Mouse (Mus musculus) liver, embryonic 15.5 days (tissue): Measurements from ENCODE around the gene Fhad1. TPM values are rescaled to one million over a fixed set of nuclear protein-coding genes. Genes with fewer than 3 reads are reported as not detected.

ENCODE experiments used
- ATAC-seq: fragments of 200-750 bp; cut with Nextera tagmentation; 2 replicates; pipeline ENCODE4 v1.8.0; 2017; ENCODE audit warnings: moderate number of reproducible peaks, mild to moderate bottlenecking, moderate library complexity; ENCODE audit not compliant: insufficient read depth
- H3K27ac ChIP-seq: fragments of 300-500 bp; sonication (generic); replicated peaks from 2 replicates; pipeline ENCODE4 v1.5.1; 2015; ENCODE audit warnings: mild to moderate bottlenecking, inconsistent platforms
- H3K27me3 ChIP-seq: fragments of 300-500 bp; sonication (generic); 2 replicates; pipeline ENCODE4 v1.6.1; 2015; ENCODE audit warnings: mild to moderate bottlenecking, inconsistent platforms
- H3K36me3 ChIP-seq: fragments of 300-500 bp; sonication (generic); replicated peaks from 2 replicates; pipeline ENCODE4 v1.6.1; 2015; ENCODE audit warnings: moderate library complexity, mild to moderate bottlenecking, inconsistent platforms
- H3K4me1 ChIP-seq: fragments of 300-500 bp; sonication (generic); replicated peaks from 2 replicates; pipeline ENCODE4 v1.6.1; 2015; ENCODE audit warnings: inconsistent platforms
- H3K4me2 ChIP-seq: fragments of 300-500 bp; sonication (generic); 2 replicates; pipeline ENCODE4 v1.6.1; 2015; ENCODE audit warnings: moderate library complexity, mild to moderate bottlenecking, inconsistent platforms
- H3K4me3 ChIP-seq: fragments of 300-500 bp; sonication (generic); replicated peaks from 2 replicates; pipeline ENCODE4 v1.5.1; 2015; ENCODE audit warnings: mild to moderate bottlenecking, inconsistent platforms
- H3K9ac ChIP-seq: fragments of 300-500 bp; sonication (generic); 2 replicates; pipeline ENCODE4 v1.6.1; 2015; ENCODE audit warnings: moderate library complexity, mild to moderate bottlenecking, inconsistent platforms
- H3K9me3 ChIP-seq: fragments of 300-500 bp; sonication (generic); replicated peaks from 2 replicates; pipeline ENCODE4 v1.6.1; 2016; ENCODE audit warnings: inconsistent platforms
- WGBS: fragments of 180-500 bp; shearing (Covaris S2); methylation state at CpG from one replicate; pipeline ENCODE4 v1.1.7; 2015; ENCODE audit warnings: mixed read lengths; ENCODE audit not compliant: insufficient replicate concordance; 5-methylcytosine and 5-hydroxymethylcytosine counted together
- polyA plus RNA-seq: library from polyadenylated mRNA; unstranded; fragments of >200 nt; fragmentation: Nextera tagmentation; extraction: Ambion mirVana; gene quantifications from 2 replicates; pipeline ENCODE4 v1.2.1, GENCODE M21; 2015

Fhad1 gene
- polyA plus RNA-seq, 1 experiment from 2014 or later = 0.24 TPM

DNA sequence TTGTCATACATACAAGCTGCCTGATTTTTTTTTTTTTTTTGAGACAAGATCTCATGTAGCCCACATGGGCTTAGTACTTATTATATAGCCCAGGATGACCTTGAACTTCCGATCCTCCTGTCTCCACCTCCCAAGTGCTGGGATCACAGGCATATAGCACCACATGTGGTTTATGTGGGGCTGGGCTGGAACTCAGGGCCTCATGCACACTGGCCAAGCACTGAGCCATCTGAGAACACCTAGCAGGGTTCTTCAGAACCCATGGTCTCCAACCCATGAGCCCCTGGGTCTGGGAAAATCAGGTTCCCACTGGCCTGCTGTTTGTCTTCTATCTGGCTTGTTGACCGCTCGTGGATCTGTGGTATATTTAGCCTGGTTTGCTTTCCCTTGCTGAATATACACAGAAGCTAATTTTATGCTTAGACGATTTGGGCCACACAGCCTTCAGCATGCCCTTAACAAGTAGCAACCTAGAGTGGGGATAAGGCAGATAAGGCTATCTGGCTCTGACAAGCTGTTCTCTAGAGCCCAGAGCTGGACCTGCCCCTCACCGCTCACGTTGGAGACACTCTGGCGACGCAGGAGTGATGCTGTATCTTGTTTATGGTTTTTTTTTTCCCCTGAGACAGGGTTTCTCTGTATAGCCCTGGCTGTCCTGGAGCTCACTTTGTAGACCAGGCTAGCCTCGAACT, 24.9 kb upstream of the Fhad1 start:
- Histone ChIP-seq H3K4me2 (peak overlapping the region; percentile 40), H3K9ac (no peak overlapping the region), H3K27me3 (peaks cover 13% of the 10 kb centered on the region; the same call in 1 of the 2 replicates), H3K27ac (peak overlapping the region; percentile 64), H3K9me3 (no peaks in the 10 kb centered on the region), H3K4me3 (no peak overlapping the region), H3K36me3 (no peaks in the 10 kb centered on the region), H3K4me1 (peaks cover 41% of the 10 kb centered on the region)
- 34% methylated on average over 9 of the region's 9 CpGs for WGBS
- peak; percentile 91 for ATAC-seq

DNA sequence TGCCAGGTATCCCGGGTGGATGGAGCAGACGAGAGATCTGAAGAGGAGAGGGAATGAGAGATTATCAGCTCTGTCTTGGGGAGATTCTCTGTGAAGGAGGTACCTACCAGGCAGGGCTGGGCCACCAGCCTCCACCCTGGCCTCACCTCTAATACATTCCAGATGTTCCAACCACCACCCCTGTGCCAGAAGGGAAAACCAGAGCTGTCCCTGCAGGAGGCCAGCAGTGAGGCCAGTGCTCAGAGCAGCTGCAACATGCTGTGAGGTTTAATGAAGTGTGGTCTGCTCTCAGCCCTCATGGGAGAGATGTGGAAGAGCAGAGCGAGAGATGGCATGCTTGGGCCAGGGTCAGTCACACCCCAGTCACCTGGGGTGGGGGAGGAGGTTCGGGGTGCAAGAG, 23.0 kb upstream of the Fhad1 start:
- no peak overlapping the region for H3K4me3 ChIP-seq
- no peak overlapping the region for H3K27ac ChIP-seq
- no peaks in the 10 kb centered on the region for H3K36me3 ChIP-seq
- H3K27me3 ChIP-seq = 0 out of 2 replicates have a peak, but pooled peaks cover 1% of the 10 kb centered on the region
- no peak overlapping the region for H3K9ac ChIP-seq
- ATAC-seq = no peak
- H3K9me3 ChIP-seq = no peaks in the 10 kb centered on the region
- H3K4me1 ChIP-seq = peaks cover 34% of the 10 kb centered on the region
- H3K4me2 ChIP-seq = no peak overlapping the region
- 59% methylated on average over 4 of the region's 4 CpGs for WGBS

DNA sequence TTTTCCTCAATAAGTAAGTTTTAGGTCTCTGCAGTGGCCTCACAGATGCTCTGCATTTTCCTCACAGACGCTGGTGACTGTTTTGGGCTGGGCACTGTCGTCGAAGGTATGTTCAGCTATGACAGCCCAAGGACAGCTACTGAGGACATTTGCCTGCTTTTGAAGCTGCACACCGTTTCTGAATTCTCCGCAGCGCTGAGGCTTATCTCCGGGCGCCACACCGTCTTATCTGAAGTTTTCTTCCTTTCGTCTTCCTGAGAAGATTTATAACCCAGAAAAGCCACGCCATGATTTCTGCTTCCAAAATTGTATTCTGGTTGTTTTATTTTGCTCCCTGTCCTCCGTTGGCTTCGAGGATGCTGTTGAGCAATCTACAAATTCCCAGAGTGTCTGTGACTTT, 13.7 kb upstream of the Fhad1 start:
- H3K4me3 ChIP-seq = no peak overlapping the region
- no peak for ATAC-seq
- peaks cover 8% of the 10 kb centered on the region for H3K4me1 ChIP-seq
- 14% methylated on average over 13 of the region's 13 CpGs for WGBS
- no peaks in the 10 kb centered on the region for H3K9me3 ChIP-seq
- no peak overlapping the region for H3K4me2 ChIP-seq
- H3K9ac ChIP-seq = no peak overlapping the region
- no peak overlapping the region for H3K27ac ChIP-seq
- H3K36me3 ChIP-seq = peaks cover 23% of the 10 kb centered on the region
- H3K27me3 ChIP-seq = peaks cover 33% of the 10 kb centered on the region

DNA sequence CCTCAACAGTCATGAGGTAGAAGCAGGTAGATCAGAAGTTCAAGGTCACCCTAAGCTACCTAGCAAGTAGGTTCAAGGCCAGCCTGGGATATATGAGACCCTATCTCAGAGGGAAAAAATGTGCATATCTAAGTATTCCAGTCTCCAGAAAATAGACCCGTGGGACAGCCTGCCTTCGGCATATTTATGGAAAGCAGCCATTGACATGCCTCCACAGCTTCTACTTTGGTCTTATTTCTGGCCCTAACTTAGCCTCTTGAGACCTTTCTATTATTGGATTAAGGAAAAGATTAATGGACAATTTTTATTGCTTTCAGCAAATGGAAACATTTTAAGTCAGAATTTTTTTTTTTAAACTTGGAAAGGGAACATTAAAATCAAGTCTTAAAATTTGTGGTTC, 12.1 kb upstream of the Fhad1 start:
- ATAC-seq = no peak
- Histone ChIP-seq H3K36me3 (peaks cover 15% of the 10 kb centered on the region; the same call in 1 of the 2 replicates), H3K4me1 (peaks cover 16% of the 10 kb centered on the region), H3K9me3 (no peaks in the 10 kb centered on the region), H3K27ac (no peak overlapping the region), H3K27me3 (peaks cover 33% of the 10 kb centered on the region), H3K4me3 (no peak overlapping the region), H3K4me2 (no peak overlapping the region), H3K9ac (no peak overlapping the region)
- 61% methylated on average over 2 of the region's 2 CpGs for WGBS

DNA sequence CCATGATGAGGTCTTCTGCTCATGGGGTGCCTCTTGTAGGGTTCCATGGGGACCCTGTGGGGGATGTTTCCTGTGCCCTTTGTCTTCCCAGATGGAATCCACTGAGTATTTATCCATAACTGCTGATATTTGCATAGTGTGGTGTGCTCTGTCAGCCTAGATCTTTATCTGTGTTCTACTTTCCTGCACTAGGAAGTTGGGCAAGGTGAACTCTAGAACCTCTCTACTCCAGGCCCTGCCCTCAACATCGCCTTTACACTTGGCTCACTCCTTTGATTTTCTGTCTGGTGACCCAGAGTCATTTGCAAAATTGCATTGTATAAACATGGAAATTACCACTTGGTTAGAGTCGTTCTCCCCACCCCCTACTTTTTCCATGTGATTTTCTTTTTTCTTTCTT, 9.7 kb upstream of the Fhad1 start:
- Histone ChIP-seq H3K4me3 (no peak overlapping the region), H3K27ac (no peak overlapping the region), H3K9ac (no peak overlapping the region), H3K36me3 (no peaks in the 10 kb centered on the region), H3K4me1 (peaks cover 25% of the 10 kb centered on the region), H3K4me2 (no peak overlapping the region), H3K9me3 (no peaks in the 10 kb centered on the region), H3K27me3 (peaks cover 17% of the 10 kb centered on the region)
- ATAC-seq = no peak
- 68% methylated on average over 2 of the region's 2 CpGs for WGBS

DNA sequence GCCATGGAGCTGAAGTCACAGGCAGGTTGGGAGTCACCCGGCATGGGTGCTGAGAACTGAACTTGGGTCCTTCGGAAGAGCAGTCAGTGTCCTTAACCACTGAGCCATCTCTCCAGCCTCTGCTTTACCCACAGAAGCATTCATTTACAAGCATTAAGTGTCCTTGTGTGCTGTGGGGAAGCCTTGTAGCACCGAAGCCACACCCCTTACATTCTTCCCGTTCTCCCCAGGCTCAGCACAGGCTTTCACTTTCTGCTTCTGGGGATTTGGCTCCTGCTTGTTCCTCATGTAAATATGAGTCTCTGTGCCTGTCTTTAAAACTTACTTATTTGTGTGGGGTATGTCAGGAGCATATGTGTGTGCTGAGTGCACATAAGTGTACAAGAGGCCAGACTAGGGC, 8.3 kb upstream of the Fhad1 start:
- no peak overlapping the region for H3K9ac ChIP-seq
- no peak overlapping the region for H3K4me2 ChIP-seq
- no peak overlapping the region for H3K27ac ChIP-seq
- peaks cover 26% of the 10 kb centered on the region for H3K4me1 ChIP-seq
- H3K4me3 ChIP-seq = no peak overlapping the region
- peaks cover 13% of the 10 kb centered on the region for H3K27me3 ChIP-seq
- WGBS = 59% methylated on average over 4 of the region's 4 CpGs
- H3K9me3 ChIP-seq = no peaks in the 10 kb centered on the region
- no peak for ATAC-seq
- no peaks in the 10 kb centered on the region for H3K36me3 ChIP-seq

DNA sequence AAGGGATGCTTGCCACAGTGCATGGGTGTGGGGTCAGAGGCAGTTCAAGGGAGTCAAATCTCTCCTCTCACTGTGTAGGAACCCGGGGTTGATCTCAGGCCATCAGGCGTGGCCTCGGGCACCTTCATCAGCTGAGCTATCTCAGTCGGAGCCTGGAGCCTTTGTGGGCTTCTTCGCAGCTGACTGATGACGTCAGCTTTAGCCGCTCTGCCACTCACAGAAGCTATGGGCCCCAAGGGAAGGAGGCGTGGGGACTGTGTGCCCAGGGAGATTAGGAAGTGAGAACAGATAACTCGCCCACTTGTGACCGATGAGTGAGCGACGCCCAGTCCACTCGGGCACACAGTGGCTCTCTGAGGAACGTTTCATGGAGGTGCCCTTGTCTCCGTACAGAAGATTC, 2.8 kb upstream of the Fhad1 start:
- H3K9me3 ChIP-seq = no peaks in the 10 kb centered on the region
- H3K9ac ChIP-seq = peak overlapping the region; percentile 54; the same call in 1 of the 2 replicates
- peak overlapping the region; percentile 71 for H3K27ac ChIP-seq
- H3K27me3 ChIP-seq = peaks cover 57% of the 10 kb centered on the region
- H3K4me1 ChIP-seq = peaks cover 55% of the 10 kb centered on the region
- no peaks in the 10 kb centered on the region for H3K36me3 ChIP-seq
- ATAC-seq = peak; percentile 90
- H3K4me3 ChIP-seq = peak overlapping the region; percentile 56
- 7% methylated on average over 15 of the region's 15 CpGs for WGBS
- H3K4me2 ChIP-seq = peak overlapping the region; percentile 55

DNA sequence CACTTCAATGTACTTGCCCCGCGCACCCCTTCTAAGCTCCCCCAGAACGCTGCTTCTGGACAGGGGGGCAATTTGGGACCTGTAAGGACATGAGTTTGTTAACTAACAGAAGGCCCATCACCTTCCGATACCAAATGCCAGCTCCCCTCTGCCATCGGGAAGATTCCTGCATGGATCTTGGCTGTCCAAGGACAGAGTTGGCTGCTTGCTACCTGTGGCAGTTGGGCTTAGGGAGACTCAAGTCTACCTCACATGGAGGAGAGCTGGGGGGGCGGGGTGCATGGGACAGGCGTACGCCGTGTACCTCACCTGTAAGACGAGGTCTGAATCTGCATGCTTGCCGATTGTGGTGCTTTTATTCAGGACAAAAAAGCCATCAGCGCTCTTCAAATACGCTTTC, 3.6 kb downstream of the Fhad1 start:
- peaks cover 24% of the 10 kb centered on the region for H3K4me1 ChIP-seq
- no peak overlapping the region for H3K4me2 ChIP-seq
- H3K27ac ChIP-seq = no peak overlapping the region
- no peaks in the 10 kb centered on the region for H3K36me3 ChIP-seq
- ATAC-seq = no peak
- WGBS = 72% methylated on average over 13 of the region's 13 CpGs
- no peak overlapping the region for H3K9ac ChIP-seq
- H3K4me3 ChIP-seq = no peak overlapping the region
- H3K27me3 ChIP-seq = peaks cover 63% of the 10 kb centered on the region
- no peaks in the 10 kb centered on the region for H3K9me3 ChIP-seq

DNA sequence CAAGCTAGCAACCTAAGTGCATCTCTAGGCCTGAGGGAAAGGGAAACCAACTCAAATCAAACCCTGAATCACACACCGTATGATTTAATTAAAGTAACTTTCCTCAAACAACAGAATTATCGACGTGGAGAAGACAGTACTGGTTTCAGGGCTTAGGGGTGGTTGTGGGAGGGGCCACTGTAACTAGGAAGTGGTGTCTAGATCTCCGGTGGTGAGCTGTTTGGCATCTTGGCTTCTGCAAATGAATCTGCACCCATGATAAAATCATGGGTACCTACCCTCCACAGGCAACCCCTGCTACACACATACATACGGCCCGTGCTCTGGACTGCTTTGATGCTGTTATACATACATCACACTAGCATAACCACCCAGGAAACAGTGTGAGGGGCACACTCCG, 4.4 kb downstream of the Fhad1 start:
- Histone ChIP-seq H3K4me3 (no peak overlapping the region), H3K9ac (no peak overlapping the region), H3K4me2 (no peak overlapping the region), H3K27ac (no peak overlapping the region), H3K27me3 (peaks cover 55% of the 10 kb centered on the region), H3K4me1 (peaks cover 16% of the 10 kb centered on the region), H3K9me3 (no peaks in the 10 kb centered on the region), H3K36me3 (no peaks in the 10 kb centered on the region)
- WGBS = 40% methylated on average over 7 of the region's 7 CpGs
- ATAC-seq = no peak

DNA sequence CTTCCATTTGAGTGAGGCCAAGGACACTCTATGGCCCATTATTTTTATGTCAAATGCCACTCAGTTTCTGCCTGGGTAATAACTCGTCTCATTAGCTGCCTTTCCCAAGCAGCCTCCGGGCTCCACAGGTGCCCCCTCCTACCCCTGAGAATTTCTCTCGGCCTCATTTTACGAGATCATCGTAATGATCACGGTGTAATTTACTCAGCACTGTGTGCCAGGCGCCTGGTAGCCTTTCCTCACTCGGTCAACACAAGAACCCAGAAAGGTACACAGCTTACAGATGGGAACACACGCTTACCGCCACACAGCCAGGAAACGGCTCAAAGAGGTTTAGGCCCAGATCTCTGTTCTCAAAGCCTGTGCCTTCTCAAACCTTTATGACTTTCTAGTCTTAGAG, 6.7 kb downstream of the Fhad1 start:
- no peak overlapping the region for H3K4me3 ChIP-seq
- no peaks in the 10 kb centered on the region for H3K9me3 ChIP-seq
- H3K4me2 ChIP-seq = no peak overlapping the region
- peaks cover 6% of the 10 kb centered on the region; the same call in 1 of the 2 replicates for H3K4me1 ChIP-seq
- 61% methylated on average over 11 of the region's 11 CpGs for WGBS
- no peak for ATAC-seq
- H3K9ac ChIP-seq = no peak overlapping the region
- H3K27me3 ChIP-seq = peaks cover 32% of the 10 kb centered on the region
- no peaks in the 10 kb centered on the region for H3K36me3 ChIP-seq
- no peak overlapping the region for H3K27ac ChIP-seq

DNA sequence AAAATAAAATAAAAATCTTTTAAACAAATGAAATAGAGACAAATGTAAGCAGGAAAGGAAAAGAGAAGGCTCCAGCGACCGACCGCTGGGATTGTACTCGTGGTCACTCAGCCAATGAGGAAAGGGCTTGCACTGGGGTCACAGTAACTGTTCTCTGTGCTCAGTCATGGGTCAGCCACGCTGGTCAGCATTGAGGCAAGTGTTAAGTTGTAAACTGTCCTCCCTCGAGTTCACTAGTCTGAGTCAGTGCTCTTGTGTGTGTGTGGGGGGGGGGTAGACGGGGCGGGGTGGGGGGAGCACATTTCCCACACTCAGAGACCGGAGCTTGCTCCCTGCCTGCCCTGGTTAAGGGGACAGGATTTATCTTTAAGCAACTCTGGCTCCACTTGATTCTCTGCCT, 14.3 kb downstream of the Fhad1 start:
- H3K27ac ChIP-seq = no peak overlapping the region
- H3K36me3 ChIP-seq = no peaks in the 10 kb centered on the region
- H3K27me3 ChIP-seq = no peaks in the 10 kb centered on the region
- H3K9ac ChIP-seq = no peak overlapping the region
- H3K4me2 ChIP-seq = no peak overlapping the region
- no peaks in the 10 kb centered on the region for H3K9me3 ChIP-seq
- ATAC-seq = no peak
- H3K4me3 ChIP-seq = no peak overlapping the region
- WGBS = 57% methylated on average over 9 of the region's 9 CpGs
- peaks cover 6% of the 10 kb centered on the region for H3K4me1 ChIP-seq
